Mouse (Mus musculus): Measurements from ENCODE around the gene Klf2.

The Klf2 gene

DNA sequence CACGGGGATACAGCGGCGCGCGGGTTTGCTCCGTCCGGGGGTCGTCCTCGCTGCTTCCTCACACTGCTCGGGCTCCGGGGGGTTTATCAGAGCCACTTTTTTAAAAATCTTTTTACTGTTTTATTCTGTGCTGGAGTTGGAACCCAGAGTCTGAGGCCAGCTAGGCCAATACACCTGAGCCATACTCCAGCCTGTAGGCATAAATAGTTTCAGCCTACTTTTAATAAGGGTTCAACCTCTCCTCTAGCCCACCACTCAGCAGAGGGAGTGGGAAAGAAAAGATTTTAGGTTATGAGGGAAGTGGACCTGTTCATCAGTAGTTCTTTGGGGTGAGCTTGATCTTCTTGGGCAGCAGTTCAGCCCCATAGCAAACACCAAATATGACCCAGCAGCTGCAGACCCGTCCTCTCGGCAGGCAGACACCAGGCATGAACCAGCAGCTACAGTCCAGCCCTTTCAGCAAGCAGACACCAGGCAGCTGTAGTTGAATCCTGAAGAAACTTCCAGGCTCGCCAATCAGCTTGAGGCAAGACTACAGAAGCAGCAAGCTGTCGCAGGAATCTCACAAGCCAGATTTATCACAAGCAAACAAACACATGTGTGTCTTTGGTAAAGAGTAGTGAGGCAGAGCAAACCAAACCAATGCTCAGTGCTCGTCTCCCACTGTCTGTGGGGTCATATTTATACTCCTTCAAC, 13.5 kb upstream of the Klf2 start, which contains the start of gene Gm10282:
Gene Gm10282 (minus strand): TSS at position 51 of the 696 bp plus-strand sequence.
- in situ Hi-C loops (cut with MboI, MseI) = no loop called here

GRCm38 (mm10) chr8:72306913-72307312, 11.9 kb upstream of the Klf2 start:
- in situ Hi-C loops (cut with MboI, MseI) = no loop called here

DNA sequence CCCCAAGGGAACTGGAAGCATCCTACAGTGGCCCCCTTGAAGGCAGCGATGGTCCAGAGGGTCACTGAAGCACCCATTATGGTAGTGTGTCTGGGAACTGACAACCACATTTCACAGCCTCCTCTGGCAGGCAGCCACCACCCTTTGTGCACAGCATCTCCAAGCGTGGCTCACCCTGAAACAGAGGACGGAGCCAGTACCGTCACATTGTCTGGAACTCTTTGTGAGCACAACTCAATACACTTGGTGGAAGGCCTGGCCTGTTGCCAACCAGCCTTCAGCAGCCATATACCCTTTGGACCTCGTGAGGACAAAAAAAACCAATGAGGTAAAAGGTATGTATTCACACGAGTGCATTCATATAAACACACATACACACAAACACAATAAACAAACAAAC, 10.6 kb upstream of the Klf2 start:
- in situ Hi-C loops (cut with MboI, MseI) = no loop called here

- in situ Hi-C loops (cut with MboI, MseI) = loop anchor here (10.0 kb wide), 1 partner anchor 46 kb away; no protein-coding TSS in a partner anchor
These were observed 7.9 kb upstream of the Klf2 start for GRCm38 (mm10) chr8:72310849-72311506.

- in situ Hi-C loops (cut with MboI, MseI) = loop anchor here (10.0 kb wide), 1 partner anchor 48 kb away; no protein-coding TSS in a partner anchor
These were observed 5.8 kb upstream of the Klf2 start for GRCm38 (mm10) chr8:72312926-72313518.

GRCm38 (mm10) chr8:72316053-72316695, 2.7 kb upstream of the Klf2 start:
- in situ Hi-C loops (cut with MboI, MseI) = loop anchor here (10.0 kb wide), 1 partner anchor 51 kb away; no protein-coding TSS in a partner anchor

- in situ Hi-C loops (cut with MboI, MseI) = loop anchor here (10.0 kb wide), 1 partner anchor 53 kb away; no protein-coding TSS in a partner anchor
These were observed 1.0 kb upstream of the Klf2 start for GRCm38 (mm10) chr8:72317741-72318301.

DNA sequence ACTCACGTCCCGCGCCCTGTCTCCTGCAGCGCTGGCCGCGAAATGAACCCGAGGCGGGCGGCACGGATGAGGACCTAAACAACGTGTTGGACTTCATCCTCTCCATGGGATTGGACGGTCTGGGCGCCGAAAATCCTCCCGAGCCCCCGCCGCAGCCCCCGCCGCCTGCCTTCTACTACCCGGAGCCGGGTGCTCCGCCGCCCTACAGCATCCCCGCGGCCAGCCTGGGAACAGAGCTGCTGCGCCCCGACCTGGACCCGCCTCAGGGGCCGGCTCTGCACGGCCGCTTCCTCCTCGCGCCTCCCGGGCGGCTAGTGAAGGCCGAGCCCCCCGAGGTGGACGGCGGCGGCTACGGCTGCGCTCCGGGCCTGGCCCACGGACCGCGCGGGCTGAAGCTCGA, 564 bp downstream of the Klf2 start:
- in situ Hi-C loops (cut with MboI, MseI) = loop anchor here (10.0 kb wide), 1 partner anchor 55 kb away; no protein-coding TSS in a partner anchor

GRCm38 (mm10) chr8:72319921-72320802, 1.3 kb downstream of the Klf2 start:
- in situ Hi-C loops (cut with MboI, MseI) = loop anchor here (10.0 kb wide), 2 partner anchors 55 to 325 kb away; partner anchors contain the start of gene Nwd1

GRCm38 (mm10) chr8:72320803-72321583, 2.2 kb downstream of the Klf2 start:
- in situ Hi-C loops (cut with MboI, MseI) = loop anchor here (10.0 kb wide), 1 partner anchor 324 kb away; the partner anchor contains the start of gene Nwd1

DNA sequence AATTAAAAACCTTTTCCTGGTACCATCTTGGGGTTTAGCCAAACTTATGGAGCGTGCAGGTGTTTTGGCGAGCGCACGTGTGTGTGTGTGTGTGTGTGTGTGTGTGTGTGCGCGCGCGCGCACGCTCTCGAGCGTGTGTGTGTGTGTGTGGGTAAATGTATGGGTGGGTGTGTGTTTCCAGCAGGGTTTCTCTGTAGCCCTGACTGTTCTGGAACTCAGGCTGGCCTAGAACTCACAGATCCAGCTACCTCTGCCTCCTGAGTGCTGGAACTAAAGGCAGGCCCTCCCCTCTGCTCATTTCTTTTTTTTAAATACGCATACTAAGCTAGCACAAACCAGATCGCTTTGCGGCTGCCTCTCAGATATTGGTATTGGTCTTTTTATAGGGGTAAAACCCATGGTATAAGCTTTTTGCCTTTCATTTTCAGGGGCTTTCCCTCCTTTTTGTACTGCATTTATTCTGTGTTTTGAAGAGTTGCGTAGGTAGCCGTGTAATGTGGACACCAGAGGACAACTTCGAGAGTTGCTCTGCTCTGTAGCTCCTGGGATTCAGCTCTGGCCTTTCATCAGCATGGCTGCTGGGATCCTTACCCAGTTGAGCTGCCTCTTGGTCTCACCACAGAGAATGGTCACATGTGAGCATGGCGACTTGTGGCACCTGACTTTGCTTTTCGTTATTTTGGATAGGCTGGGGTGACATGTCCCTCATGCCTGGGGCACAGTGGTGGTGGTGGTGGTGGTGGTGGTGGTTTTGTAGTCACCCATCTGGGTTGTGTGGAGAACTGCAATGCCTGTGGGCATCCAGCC, 3.0 kb downstream of the Klf2 start:
- in situ Hi-C loops (cut with MboI, MseI) = loop anchor here (10.0 kb wide), 1 partner anchor 323 kb away; the partner anchor contains the start of gene Nwd1

GRCm38 (mm10) chr8:72322471-72322889, 3.6 kb downstream of the Klf2 start:
- in situ Hi-C loops (cut with MboI, MseI) = loop anchor here (10.0 kb wide), 1 partner anchor 322 kb away; the partner anchor contains the start of gene Nwd1

GRCm38 (mm10) chr8:72323131-72323725, 4.4 kb downstream of the Klf2 start:
- in situ Hi-C loops (cut with MboI, MseI) = loop anchor here (10.0 kb wide), 1 partner anchor 322 kb away; the partner anchor contains the start of gene Nwd1

- in situ Hi-C loops (cut with MboI, MseI) = loop anchor here (10.0 kb wide), 1 partner anchor 321 kb away; the partner anchor contains the start of gene Nwd1
These were observed 5.3 kb downstream of the Klf2 start for GRCm38 (mm10) chr8:72324036-72324706.

DNA sequence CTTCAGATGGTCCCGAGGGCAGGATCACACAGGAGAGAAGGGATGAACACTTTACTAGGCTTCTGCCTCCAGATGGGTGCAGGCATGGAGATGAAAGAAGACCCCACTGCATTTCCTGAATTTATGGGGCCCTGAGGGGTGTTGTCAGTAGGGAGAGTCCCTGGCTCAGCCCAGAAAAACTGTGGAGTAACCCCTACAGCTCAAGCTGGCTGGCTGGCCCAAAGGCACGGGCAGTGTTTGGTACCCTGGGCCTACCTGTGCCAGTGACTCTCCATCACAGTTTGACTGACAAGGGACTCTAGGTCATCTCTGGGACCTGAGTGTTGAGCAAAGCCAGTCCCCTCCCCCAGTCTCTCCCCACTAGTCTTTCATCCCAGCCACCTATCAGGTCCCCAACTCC, 5.9 kb downstream of the Klf2 start:
- in situ Hi-C loops (cut with MboI, MseI) = loop anchor here (10.0 kb wide), 1 partner anchor 320 kb away; the partner anchor contains the start of gene Nwd1

DNA sequence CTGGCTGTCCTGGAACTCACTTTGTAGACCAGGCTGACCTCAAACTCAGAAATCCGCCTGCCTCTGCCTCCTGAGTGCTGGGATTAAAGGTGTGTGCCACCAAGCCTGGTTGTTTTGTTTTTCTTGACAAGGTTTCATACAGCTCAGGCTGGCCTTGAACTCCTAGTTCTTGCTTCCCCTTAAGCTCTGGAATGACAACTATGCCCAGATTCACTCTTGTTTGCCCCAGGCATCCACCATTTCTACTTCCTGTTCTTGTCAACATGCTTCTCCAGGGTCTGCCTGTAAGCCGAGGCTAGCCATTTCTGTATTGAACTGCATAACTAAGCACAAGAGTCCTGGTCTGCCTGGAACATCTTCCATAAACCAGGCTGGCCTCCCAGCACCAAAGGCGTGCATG, 10.3 kb downstream of the Klf2 start:
- in situ Hi-C loops (cut with MboI, MseI) = loop anchor here (10.0 kb wide), 1 partner anchor 316 kb away; the partner anchor contains the start of gene Nwd1
